ENCODE assay signal across 14 mouse cellular contexts in genomic region chr2:127960579-127960978, GRCm38 (mm10).
DNase-seq lines count a peak whose midpoint lies in the region; ATAC-seq lines count a peak whose summit lies in the region.
"Had no signal": no experiment of that assay in that cellular context is flagged by ENCODE, and none has a peak within 500 bp of the region (broad histone marks: within the 10 kb centered on the region; RNA-seq: fewer than 3 reads in every experiment).

No protein-coding gene starts in this region.

- intact Hi-C loops in left cerebral cortex, postnatal 25 days (cut with DNase I): no loop called here

- no peak for ATAC-seq in forebrain, embryonic 14.5 days
- no peak for ATAC-seq in forebrain, embryonic 11.5 days (replicated peaks; ENCODE audit: low FRiP score)
- peak; percentile 78 for ATAC-seq in hindbrain, embryonic 15.5 days (ENCODE audit: low FRiP score, low read depth)
- no peak for ATAC-seq in erythroid progenitor cell, adult 5-6 weeks (replicated peaks; ENCODE audit: low FRiP score, poor library complexity, severe bottlenecking)

- WGBS in forebrain, embryonic 14.5 days: 75% methylated on average over 6 of the region's 6 CpGs
- WGBS in forebrain, embryonic 11.5 days: 92% methylated on average over 6 of the region's 6 CpGs
- 16% methylated on average over 6 of the region's 6 CpGs for WGBS in hindbrain, embryonic 15.5 days

- H3K4me2 ChIP-seq in forebrain, embryonic 14.5 days (ENCODE audit: low read length): no peak overlapping the region
- H3K4me2 ChIP-seq in forebrain, embryonic 11.5 days (ENCODE audit: low read depth, low read length, severe bottlenecking): no peak overlapping the region
- peak overlapping the region; percentile 27 for H3K4me2 ChIP-seq in hindbrain, embryonic 15.5 days
- H3K4me2 ChIP-seq: limb, embryonic 13.5 days had no signal

- H3K9me3 ChIP-seq in forebrain, embryonic 14.5 days (replicated peaks; ENCODE audit: control insufficient read depth, low read length): no peaks in the 10 kb centered on the region
- H3K9me3 ChIP-seq in forebrain, embryonic 11.5 days (ENCODE audit: control insufficient read depth, low read length): no peaks in the 10 kb centered on the region
- H3K9me3 ChIP-seq in hindbrain, embryonic 15.5 days: no peaks in the 10 kb centered on the region
- H3K9me3 ChIP-seq: heart, embryonic 10.5 days; limb, embryonic 13.5 days had no signal

- H3K36me3 ChIP-seq in forebrain, embryonic 14.5 days (ENCODE audit: control insufficient read depth, insufficient read depth, low read length): no peaks in the 10 kb centered on the region
- H3K36me3 ChIP-seq in forebrain, embryonic 11.5 days (ENCODE audit: control insufficient read depth, insufficient read depth, low read length): no peaks in the 10 kb centered on the region
- no peaks in the 10 kb centered on the region for H3K36me3 ChIP-seq in hindbrain, embryonic 15.5 days
- H3K36me3 ChIP-seq: heart, embryonic 10.5 days; limb, embryonic 13.5 days had no signal

- no peak overlapping the region for H3K4me3 ChIP-seq in forebrain, embryonic 14.5 days (ENCODE audit: low read depth, low read length)
- no peak overlapping the region for H3K4me3 ChIP-seq in forebrain, embryonic 11.5 days (ENCODE audit: low read depth, low read length)
- H3K4me3 ChIP-seq in hindbrain, embryonic 15.5 days: no peak overlapping the region
- H3K4me3 ChIP-seq: erythroblast, embryonic 14.5 days; heart, embryonic 10.5 days; limb, embryonic 13.5 days had no signal

- H3K9ac ChIP-seq in forebrain, embryonic 14.5 days (ENCODE audit: low read length): no peak overlapping the region
- no peak overlapping the region for H3K9ac ChIP-seq in forebrain, embryonic 11.5 days (ENCODE audit: low read length)
- H3K9ac ChIP-seq in hindbrain, embryonic 15.5 days: no peak overlapping the region
- H3K9ac ChIP-seq: limb, embryonic 13.5 days had no signal

- H3K27ac ChIP-seq in forebrain, embryonic 14.5 days (ENCODE audit: low read depth, low read length): 0 out of 2 replicates have a peak overlapping the region, but pooled peaks have one; percentile 2
- H3K27ac ChIP-seq in forebrain, embryonic 11.5 days (ENCODE audit: low read depth, low read length): no peak overlapping the region
- peak overlapping the region; percentile 72 for H3K27ac ChIP-seq in hindbrain, embryonic 15.5 days (replicated peaks)
- H3K27ac ChIP-seq: heart, embryonic 10.5 days; limb, embryonic 13.5 days had no signal

- DNase-seq in forebrain, embryonic 14.5 days (ENCODE audit: low spot score): no peak
- no peak for DNase-seq in forebrain, embryonic 11.5 days (ENCODE audit: low spot score)
- peak; percentile 27 to 47 for DNase-seq in left cerebral cortex, postnatal 25 days (ENCODE audit: low spot score in 2 of 2)
- DNase-seq in left cerebral cortex, adult 11 months (ENCODE audit: low spot score): no peak
- peak; percentile 54 for DNase-seq in retina, embryonic 14.5 days (ENCODE audit: low spot score)
- no peak for DNase-seq in ovary, postnatal 36 days (ENCODE audit: low spot score)
- DNase-seq: kidney, adult 8-10 months; thymus, postnatal 36 days had no signal

- H3K27me3 ChIP-seq in forebrain, embryonic 14.5 days (replicated peaks; ENCODE audit: control insufficient read depth, insufficient read depth, low read length): no peaks in the 10 kb centered on the region
- H3K27me3 ChIP-seq in forebrain, embryonic 11.5 days (ENCODE audit: control insufficient read depth, insufficient read depth, low read length): no peaks in the 10 kb centered on the region
- no peaks in the 10 kb centered on the region for H3K27me3 ChIP-seq in hindbrain, embryonic 15.5 days
- H3K27me3 ChIP-seq: CH12.LX; limb, embryonic 13.5 days had no signal

- H3K4me1 ChIP-seq in forebrain, embryonic 14.5 days (ENCODE audit: control insufficient read depth, insufficient read depth, low read length): 0 out of 2 replicates have a peak, but pooled peaks cover 7% of the 10 kb centered on the region
- H3K4me1 ChIP-seq in forebrain, embryonic 11.5 days (replicated peaks; ENCODE audit: control insufficient read depth, insufficient read depth, low read length): no peaks in the 10 kb centered on the region
- peaks cover 22% of the 10 kb centered on the region for H3K4me1 ChIP-seq in hindbrain, embryonic 15.5 days (replicated peaks)

Comparison
In these comparisons a context has a peak if more than half of its experiments do, and no peak if none do; other contexts are left out.
1. DNase-seq: peak in left cerebral cortex, postnatal 25 days (2 of 2) and retina, embryonic 14.5 days (single experiment); none in forebrain, embryonic 14.5 days (single experiment), forebrain, embryonic 11.5 days (single experiment), left cerebral cortex, adult 11 months (single experiment) and ovary, postnatal 36 days (single experiment).